Mouse (Mus musculus) c-Kit-negative CD71-positive TER-119-positive erythroid progenitor cells, embryonic 14.5 days (primary cell): ENCODE measurements around the gene Ap5s1.
A peak's percentile ranks its signal among the peaks of the same experiment; 100 is the strongest.
"Not testable (repeated sequence)": the region's sequence is repeated elsewhere in the genome, so short reads cannot be mapped to it uniquely, and the experiment has no call there.

ENCODE experiments used
- DNase-seq: peaks from one replicate; pipeline ENCODE4 v3.0.0-alpha.2; 2013; ENCODE audit warnings: low read depth, low spot score

Ap5s1 gene

GRCm38 (mm10) chr2:131221853-131222515, 15.1 kb downstream of the Ap5s1 start:
- DNase-seq = no peak

- peak; percentile 54 for DNase-seq
These were observed 15.7 kb downstream of the Ap5s1 start for GRCm38 (mm10) chr2:131222562-131222961.

DNA sequence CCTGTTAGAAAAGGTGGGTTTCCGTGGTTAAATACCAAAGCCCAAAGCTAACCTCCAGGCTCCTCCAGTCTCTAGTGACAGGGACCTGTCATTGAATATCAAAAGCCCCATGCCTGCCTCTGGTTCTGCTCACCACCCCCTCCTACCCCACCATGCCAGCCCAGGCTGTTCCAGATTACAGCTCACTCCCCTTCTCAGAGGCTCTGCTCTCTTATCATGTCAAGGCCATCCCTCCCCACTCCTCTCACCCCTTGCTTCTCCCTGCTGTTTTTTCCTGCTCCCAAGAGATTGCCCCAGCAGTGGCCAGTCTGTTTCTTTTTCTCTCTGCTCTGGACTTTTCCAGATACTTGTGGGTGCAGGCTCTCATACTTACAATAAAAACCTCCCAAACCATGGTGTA, 16.7 kb downstream of the Ap5s1 start:
- DNase-seq = peak; percentile 65

GRCm38 (mm10) chr2:131225178-131225577, 18.3 kb downstream of the Ap5s1 start:
- no peak for DNase-seq

- DNase-seq = not testable (repeated sequence)
These were observed 19.8 kb downstream of the Ap5s1 start for GRCm38 (mm10) chr2:131226669-131227068.

DNA sequence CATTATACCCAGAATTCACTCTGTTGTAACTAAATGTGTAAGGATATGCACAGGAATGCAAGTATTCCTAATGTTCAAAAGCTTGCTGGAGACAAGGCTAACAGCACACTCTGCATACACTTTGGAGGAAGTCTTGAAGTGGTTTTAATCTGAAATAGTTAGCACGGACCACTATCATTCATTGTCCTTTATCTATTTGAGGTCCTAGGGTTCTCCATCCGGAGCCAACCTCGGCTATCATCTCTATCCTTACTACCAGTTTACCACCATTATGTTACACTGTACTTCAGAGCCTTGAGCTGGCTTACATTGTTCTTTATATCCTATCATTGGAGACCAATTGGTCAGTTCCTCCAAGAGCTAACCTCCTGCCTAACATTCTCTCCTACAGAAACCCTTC, 20.4 kb downstream of the Ap5s1 start:
- no peak for DNase-seq

DNA sequence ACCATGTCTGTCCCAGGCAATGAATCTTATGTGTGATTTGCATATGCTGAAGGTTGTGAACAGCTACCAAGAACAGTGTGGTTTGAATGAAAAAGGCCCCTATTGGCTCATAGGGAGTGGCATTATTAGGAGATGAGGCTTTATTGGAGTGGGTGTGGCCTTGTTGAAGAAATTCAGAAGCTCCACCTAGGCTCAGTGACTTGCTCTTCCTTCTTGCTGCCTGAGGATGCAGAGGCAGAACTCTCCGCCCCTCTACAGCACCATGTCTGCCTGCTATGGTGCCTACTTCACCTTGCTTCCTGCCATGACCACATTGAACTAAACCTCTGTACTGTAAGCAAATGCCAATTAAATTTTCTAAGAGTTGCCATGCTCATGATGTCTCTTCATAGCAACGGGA, 25.7 kb downstream of the Ap5s1 start:
- peak; percentile 78 for DNase-seq

- peak; percentile 91 for DNase-seq
These were observed 26.6 kb downstream of the Ap5s1 start, which contains the start of gene Mavs for GRCm38 (mm10) chr2:131233307-131234126. Mavs (plus strand) TSS chr2:131234063.

GRCm38 (mm10) chr2:131234127-131234650, 27.3 kb downstream of the Ap5s1 start:
- DNase-seq = no peak

DNA sequence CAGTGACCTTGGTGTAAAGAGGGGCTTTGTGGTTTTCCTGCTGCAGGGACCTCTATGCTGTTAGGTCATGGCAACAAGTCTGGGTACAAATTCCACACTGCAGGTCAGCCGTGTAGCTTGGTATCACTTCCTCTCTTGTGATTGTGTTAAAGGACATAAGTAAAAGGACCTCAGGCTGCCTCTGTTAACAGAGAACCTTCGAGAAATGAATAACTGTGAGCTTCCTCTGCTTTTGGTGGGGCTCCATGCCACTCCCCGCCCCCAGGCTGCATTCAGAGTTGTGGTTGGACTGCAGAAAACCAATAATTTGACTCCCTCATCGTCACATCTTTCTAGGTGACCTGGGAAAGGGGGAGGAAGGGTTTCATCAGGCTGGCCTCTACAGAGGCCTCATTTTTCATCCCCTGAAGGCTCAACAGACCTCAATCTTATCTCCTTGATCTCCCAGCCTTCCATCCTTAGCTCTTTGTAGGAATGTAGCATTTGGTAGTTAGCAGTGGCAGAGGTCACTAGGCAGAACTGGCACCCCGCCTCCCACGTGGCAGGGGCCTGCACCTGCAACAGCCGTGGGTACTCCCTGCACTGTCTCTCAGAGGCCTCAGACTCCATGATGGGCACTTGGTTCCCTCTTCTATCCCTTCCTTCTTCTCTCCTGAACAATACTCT, 28.2 kb downstream of the Ap5s1 start:
- no peak for DNase-seq

DNA sequence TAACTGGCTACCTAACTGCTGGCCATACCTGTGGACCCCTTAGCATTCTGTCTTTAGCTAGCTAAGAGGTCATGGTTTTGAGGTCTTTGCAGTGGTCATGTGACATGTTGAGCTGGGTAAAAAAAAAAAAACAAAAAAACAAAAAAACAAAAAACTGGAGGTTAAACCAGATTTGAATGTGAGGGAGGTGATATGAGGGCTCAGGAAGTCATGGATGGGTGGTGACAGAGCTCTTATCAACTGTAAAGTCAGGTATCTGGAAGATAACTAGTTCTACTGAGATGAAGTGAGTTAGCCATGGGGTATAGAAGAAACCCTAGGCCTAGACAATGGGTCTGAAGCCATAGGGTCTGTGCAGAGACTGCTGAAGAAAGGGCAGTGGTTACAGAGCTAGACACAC, 35.3 kb downstream of the Ap5s1 start:
- DNase-seq = no peak

- no peak for DNase-seq
These were observed 36.1 kb downstream of the Ap5s1 start for GRCm38 (mm10) chr2:131242929-131243328.

DNA sequence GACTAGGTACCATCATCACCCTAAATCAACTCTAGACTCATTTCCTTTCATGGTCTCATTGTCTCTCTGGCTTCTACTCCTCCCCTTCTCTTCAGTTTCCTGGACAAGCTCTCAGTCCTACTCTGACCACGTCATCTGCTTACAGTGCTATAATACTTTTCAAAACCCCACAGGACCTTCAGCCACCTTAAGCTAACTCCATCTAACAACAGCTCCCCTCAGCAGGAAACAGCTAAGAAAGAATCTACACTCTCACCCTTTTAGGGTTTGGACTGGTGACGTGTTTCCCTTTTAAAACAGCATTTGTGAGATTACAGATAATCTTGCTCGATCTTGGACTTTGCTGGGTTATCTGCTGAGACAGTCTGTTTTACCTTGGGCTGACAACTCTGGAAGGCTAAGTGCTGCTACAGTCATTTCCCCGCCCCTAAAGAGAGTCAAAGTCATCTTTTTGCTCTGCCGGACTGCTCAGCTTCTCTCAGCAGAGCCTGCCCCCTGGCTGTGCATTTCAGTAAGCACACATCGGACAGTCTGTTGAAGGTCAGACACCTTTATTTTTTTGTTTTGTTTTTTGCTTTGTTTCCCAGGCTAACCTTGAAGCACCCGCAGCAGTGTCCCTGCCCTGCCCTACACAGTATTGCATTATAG, 46.9 kb downstream of the Ap5s1 start:
- peak; percentile 74 for DNase-seq

GRCm38 (mm10) chr2:131254329-131254713, 47.4 kb downstream of the Ap5s1 start:
- DNase-seq = no peak

DNA sequence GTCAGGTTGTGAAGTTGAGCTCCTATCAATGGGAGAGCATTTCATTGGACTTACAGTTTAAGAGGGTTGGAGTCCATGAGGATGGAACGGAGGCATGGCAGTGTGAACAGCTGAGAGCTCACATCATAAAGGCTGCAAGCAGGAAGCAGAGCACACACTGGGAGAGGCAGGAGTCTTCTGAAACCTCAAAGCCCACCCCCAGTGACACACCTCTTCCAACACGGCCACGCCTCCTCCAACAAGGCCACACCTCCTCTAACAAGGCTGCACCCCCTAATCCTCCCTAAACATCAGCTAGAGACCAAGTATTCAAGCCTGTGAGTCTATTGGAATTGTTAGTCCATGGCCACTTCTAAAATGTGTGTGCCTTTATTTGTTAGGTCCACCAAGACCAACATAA, 48.9 kb downstream of the Ap5s1 start:
- DNase-seq = no peak

- no peak for DNase-seq
These were observed 51.8 kb downstream of the Ap5s1 start for GRCm38 (mm10) chr2:131258693-131259092.

- peak; percentile 56 for DNase-seq
These were observed 53.8 kb downstream of the Ap5s1 start for GRCm38 (mm10) chr2:131260544-131261307.

DNA sequence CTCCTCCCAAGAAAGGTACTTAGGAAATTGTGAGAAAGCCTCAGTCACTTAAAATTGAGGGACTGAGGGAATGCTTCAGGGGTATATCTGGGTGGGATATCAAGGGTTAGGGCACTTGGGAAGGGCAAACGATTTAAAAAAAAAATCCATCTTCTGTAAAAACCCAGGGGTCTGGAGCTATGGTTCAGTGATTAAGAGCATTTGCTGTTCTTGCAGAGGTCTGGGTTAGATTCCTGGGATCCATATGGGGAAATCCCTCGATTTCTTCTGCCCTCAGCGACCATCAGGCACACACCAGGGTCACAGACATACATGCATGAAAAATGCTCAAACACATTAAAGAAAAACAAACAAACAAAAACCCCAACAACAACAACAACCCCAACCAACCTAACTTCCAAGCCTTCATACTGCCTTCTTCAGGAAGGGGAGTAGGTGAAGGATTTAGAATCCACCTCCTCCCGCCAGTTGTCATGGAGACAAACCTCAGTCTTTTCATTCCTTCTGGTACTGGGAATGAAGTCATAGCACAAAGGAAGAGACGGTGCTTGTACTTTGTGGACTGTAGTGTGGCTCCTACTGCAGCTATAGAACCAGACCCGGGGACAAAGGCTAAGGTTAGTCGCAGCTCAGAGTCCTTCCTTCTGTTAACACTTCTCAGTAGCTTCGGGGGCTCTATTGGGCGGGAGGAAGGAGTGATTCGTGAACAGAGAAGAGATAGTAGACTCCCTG, 54.8 kb downstream of the Ap5s1 start:
- no peak for DNase-seq

GRCm38 (mm10) chr2:131262213-131262672, 55.4 kb downstream of the Ap5s1 start, which contains the start of gene Pank2:
Pank2 (plus strand) TSS chr2:131262495.
- DNase-seq = peak; percentile 92
